Mouse (Mus musculus) bone marrow macrophage, adult 2 months (primary cell): Measurements from ENCODE around the gene Iqck.

Experiments
- CTCF ChIP-seq: IDR thresholded peaks from 2 replicates; pipeline ENCODE4 v1.5.1; 2012; ENCODE audit warnings: low read depth, mild to moderate bottlenecking, low read length, moderate library complexity
- POLR2A ChIP-seq: IDR thresholded peaks from 2 replicates; pipeline ENCODE4 v1.6.1; 2012; ENCODE audit warnings: mild to moderate bottlenecking, low read depth, low read length, borderline replicate concordance

DNA sequence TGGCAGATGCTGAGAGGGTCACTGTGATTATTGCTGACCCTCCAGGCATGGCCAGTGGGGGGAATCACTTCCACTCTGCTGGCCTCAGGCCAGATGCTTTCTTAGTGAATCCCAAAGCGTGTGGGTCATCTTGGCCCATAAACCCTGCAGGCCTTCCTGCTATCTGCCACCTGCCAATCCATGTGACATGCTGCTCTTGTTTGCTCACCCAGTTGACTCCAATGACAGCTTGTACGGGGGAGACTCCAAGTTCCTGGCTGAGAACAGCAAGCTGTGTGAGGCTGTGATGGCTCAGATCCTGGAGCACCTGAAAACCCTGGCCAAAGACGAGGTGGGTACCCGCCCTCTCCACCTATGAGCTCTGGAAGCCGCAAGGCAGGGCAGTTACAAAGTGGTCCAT, 17.7 kb upstream of the Iqck start:
- TF ChIP-seq POLR2A (no peak), CTCF (no peak)
